ENCODE assay signal across 14 mouse cellular contexts in genomic region chr16:29775879-29776278, GRCm38 (mm10).
DNase-seq lines count a peak whose midpoint lies in the region; ATAC-seq lines count a peak whose summit lies in the region.
"Had no signal": no experiment of that assay in that cellular context is flagged by ENCODE, and none has a peak within 500 bp of the region (broad histone marks: within the 10 kb centered on the region; RNA-seq: fewer than 3 reads in every experiment).

No protein-coding gene starts in this region.

- 40% methylated on average over 5 of the region's 5 CpGs for WGBS in midbrain, embryonic 11.5 days
- 39% methylated on average over 5 of the region's 5 CpGs for WGBS in midbrain, embryonic 15.5 days
- 55% methylated on average over 5 of the region's 5 CpGs for WGBS in embryonic facial prominence, embryonic 13.5 days
- WGBS in macrophage (ENCODE audit: missing documents): 37% methylated on average over 5 of the region's 5 CpGs
- WGBS in forebrain, embryonic 16.5 days: 39% methylated on average over 5 of the region's 5 CpGs

- no peaks in the 10 kb centered on the region for H3K9me3 ChIP-seq in midbrain, embryonic 11.5 days (ENCODE audit: control insufficient read depth, low read length)
- H3K9me3 ChIP-seq in midbrain, embryonic 15.5 days: no peaks in the 10 kb centered on the region
- H3K9me3 ChIP-seq in embryonic facial prominence, embryonic 13.5 days: no peaks in the 10 kb centered on the region
- no peaks in the 10 kb centered on the region for H3K9me3 ChIP-seq in forebrain, embryonic 16.5 days (ENCODE audit: control insufficient read depth, low read length)
- H3K9me3 ChIP-seq: hindbrain, embryonic 15.5 days had no signal

- H3K4me2 ChIP-seq in midbrain, embryonic 11.5 days: no peak overlapping the region
- no peak overlapping the region for H3K4me2 ChIP-seq in midbrain, embryonic 15.5 days
- no peak overlapping the region for H3K4me2 ChIP-seq in embryonic facial prominence, embryonic 13.5 days
- no peak overlapping the region for H3K4me2 ChIP-seq in forebrain, embryonic 16.5 days (ENCODE audit: low read length)
- H3K4me2 ChIP-seq: hindbrain, embryonic 15.5 days had no signal

- no peak overlapping the region for H3K4me3 ChIP-seq in midbrain, embryonic 11.5 days (ENCODE audit: low read depth, low read length)
- no peak overlapping the region for H3K4me3 ChIP-seq in midbrain, embryonic 15.5 days
- no peak overlapping the region for H3K4me3 ChIP-seq in embryonic facial prominence, embryonic 13.5 days
- no peak overlapping the region for H3K4me3 ChIP-seq in macrophage (ENCODE audit: inconsistent target)
- H3K4me3 ChIP-seq in forebrain, embryonic 16.5 days (replicated peaks; ENCODE audit: low read length): no peak overlapping the region
- H3K4me3 ChIP-seq: hindbrain, embryonic 15.5 days had no signal

- H3K79me2 ChIP-seq in macrophage (ENCODE audit: inconsistent target): no peaks in the 10 kb centered on the region

- 0 out of 2 replicates have a peak, but pooled peaks have one; percentile 33 for ATAC-seq in midbrain, embryonic 11.5 days (ENCODE audit: low FRiP score)
- no peak for ATAC-seq in midbrain, embryonic 15.5 days (replicated peaks)
- peak; percentile 49; the same call in 1 of the 2 replicates for ATAC-seq in embryonic facial prominence, embryonic 13.5 days (ENCODE audit: insufficient number of reproducible peaks, insufficient read depth, low FRiP score, low TSS enrichment, low read depth)
- ATAC-seq in erythroblast, adult 5-6 weeks (replicated peaks; ENCODE audit: low FRiP score, poor library complexity, severe bottlenecking): no peak
- no peak for ATAC-seq in forebrain, embryonic 16.5 days
- ATAC-seq: forebrain, embryonic 14.5 days had no signal

- H3K36me3 ChIP-seq in midbrain, embryonic 11.5 days (ENCODE audit: control insufficient read depth, insufficient read depth, low read length): no peaks in the 10 kb centered on the region
- no peaks in the 10 kb centered on the region for H3K36me3 ChIP-seq in midbrain, embryonic 15.5 days (replicated peaks)
- no peaks in the 10 kb centered on the region for H3K36me3 ChIP-seq in embryonic facial prominence, embryonic 13.5 days
- H3K36me3 ChIP-seq in macrophage (ENCODE audit: inconsistent target): no peaks in the 10 kb centered on the region
- no peaks in the 10 kb centered on the region for H3K36me3 ChIP-seq in forebrain, embryonic 16.5 days (ENCODE audit: control insufficient read depth, insufficient read depth)
- H3K36me3 ChIP-seq: hindbrain, embryonic 15.5 days had no signal

- H3K27ac ChIP-seq in midbrain, embryonic 11.5 days (ENCODE audit: low read depth, low read length): no peak overlapping the region
- no peak overlapping the region for H3K27ac ChIP-seq in midbrain, embryonic 15.5 days
- H3K27ac ChIP-seq in embryonic facial prominence, embryonic 13.5 days: 0 out of 2 replicates have a peak overlapping the region, but pooled peaks have one; percentile 28
- H3K27ac ChIP-seq in macrophage: 0 out of 2 replicates have a peak overlapping the region, but pooled peaks have one; percentile 3
- no peak overlapping the region for H3K27ac ChIP-seq in forebrain, embryonic 16.5 days (ENCODE audit: low read length)
- H3K27ac ChIP-seq: hindbrain, embryonic 15.5 days had no signal

- H3K9ac ChIP-seq in midbrain, embryonic 11.5 days (ENCODE audit: low read length): no peak overlapping the region
- H3K9ac ChIP-seq in midbrain, embryonic 15.5 days: no peak overlapping the region
- H3K9ac ChIP-seq in embryonic facial prominence, embryonic 13.5 days: no peak overlapping the region
- H3K9ac ChIP-seq in forebrain, embryonic 16.5 days (replicated peaks; ENCODE audit: low read depth, low read length): no peak overlapping the region
- H3K9ac ChIP-seq: hindbrain, embryonic 15.5 days had no signal

- DNase-seq in midbrain, embryonic 11.5 days (ENCODE audit: low spot score, missing footprints): no peak
- DNase-seq in right cerebral cortex, postnatal 4 days: no peak
- DNase-seq: cerebellum, adult 8-10 months; embryo, embryonic 11 days; gastrocnemius, postnatal 14 days; kidney, adult 9 months; thymus, adult 2 months had no signal

- no peaks in the 10 kb centered on the region for H3K27me3 ChIP-seq in midbrain, embryonic 11.5 days (ENCODE audit: control insufficient read depth, insufficient read depth, low read length)
- no peaks in the 10 kb centered on the region for H3K27me3 ChIP-seq in midbrain, embryonic 15.5 days (replicated peaks)
- peaks cover 4% of the 10 kb centered on the region; the same call in 1 of the 2 replicates for H3K27me3 ChIP-seq in embryonic facial prominence, embryonic 13.5 days
- no peaks in the 10 kb centered on the region for H3K27me3 ChIP-seq in forebrain, embryonic 16.5 days (replicated peaks; ENCODE audit: control insufficient read depth, insufficient read depth, low read length)

- H3K4me1 ChIP-seq in midbrain, embryonic 11.5 days (ENCODE audit: control insufficient read depth, insufficient read depth, low read length): peaks cover 8% of the 10 kb centered on the region
- H3K4me1 ChIP-seq in midbrain, embryonic 15.5 days: peaks cover 10% of the 10 kb centered on the region; the same call in 1 of the 2 replicates
- H3K4me1 ChIP-seq in embryonic facial prominence, embryonic 13.5 days: peaks cover 23% of the 10 kb centered on the region
- no peaks in the 10 kb centered on the region; the same call in 1 of the 2 replicates for H3K4me1 ChIP-seq in forebrain, embryonic 16.5 days (replicated peaks; ENCODE audit: control insufficient read depth, insufficient read depth, low read length)

Comparison
In these comparisons a context has a peak if more than half of its experiments do, and no peak if none do; other contexts are left out.
1. ATAC-seq: peak in midbrain, embryonic 11.5 days (single experiment) and embryonic facial prominence, embryonic 13.5 days (single experiment); none in midbrain, embryonic 15.5 days (single experiment), erythroblast, adult 5-6 weeks (single experiment) and forebrain, embryonic 16.5 days (single experiment).
2. H3K27ac ChIP-seq: peak in embryonic facial prominence, embryonic 13.5 days (single experiment) and macrophage (single experiment); none in midbrain, embryonic 11.5 days (single experiment), midbrain, embryonic 15.5 days (single experiment) and forebrain, embryonic 16.5 days (single experiment).